Mouse (Mus musculus) midbrain, embryonic 12.5 days (tissue): ENCODE data around the gene Slc35c2. TPM values are rescaled to one million over a fixed set of nuclear protein-coding genes. Genes with fewer than 3 reads are reported as not detected.

Experiments
- ATAC-seq: fragments of 200-750 bp; cut with Nextera tagmentation; 2 replicates; pipeline ENCODE4 v1.8.0; 2017; ENCODE audit warnings: low read depth, moderate TSS enrichment, moderate library complexity; ENCODE audit not compliant: low FRiP score
- H3K27ac ChIP-seq: fragments of 300-500 bp; sonication (generic); replicated peaks from 2 replicates; pipeline ENCODE4 v1.5.1; 2016; ENCODE audit warnings: mild to moderate bottlenecking
- H3K27me3 ChIP-seq: fragments of 300-500 bp; sonication (generic); 2 replicates; pipeline ENCODE4 v1.6.1; 2016; ENCODE audit warnings: mild to moderate bottlenecking
- H3K36me3 ChIP-seq: fragments of 300-500 bp; sonication (generic); 2 replicates; pipeline ENCODE4 v1.6.1; 2016
- H3K4me1 ChIP-seq: fragments of 300-500 bp; sonication (generic); 2 replicates; pipeline ENCODE4 v1.6.1; 2016
- H3K4me2 ChIP-seq: fragments of 300-500 bp; sonication (generic); replicated peaks from 2 replicates; pipeline ENCODE4 v1.6.1; 2016; ENCODE audit warnings: mild to moderate bottlenecking, moderate library complexity
- H3K4me3 ChIP-seq: fragments of 300-500 bp; sonication (generic); 2 replicates; pipeline ENCODE4 v1.5.1; 2016; ENCODE audit warnings: mild to moderate bottlenecking
- H3K9ac ChIP-seq: fragments of 300-500 bp; sonication (generic); replicated peaks from 2 replicates; pipeline ENCODE4 v1.6.1; 2016; ENCODE audit warnings: mild to moderate bottlenecking, moderate library complexity
- H3K9me3 ChIP-seq: fragments of 300-500 bp; sonication (generic); 2 replicates; pipeline ENCODE4 v1.6.1; 2016; ENCODE audit warnings: mild to moderate bottlenecking
- WGBS: fragments of 180-500 bp; shearing (Covaris S2); methylation state at CpG from one replicate; pipeline ENCODE4 v1.1.7; 2016; 5-methylcytosine and 5-hydroxymethylcytosine counted together
- polyA plus RNA-seq: library from polyadenylated mRNA; unstranded; fragments of >200 nt; fragmentation: Nextera tagmentation; extraction: Ambion mirVana; gene quantifications from 2 replicates; pipeline ENCODE4 v1.2.1, GENCODE M21; 2016

Slc35c2 gene
- polyA plus RNA-seq, 1 experiment from 2014 or later = 67.1 TPM

DNA sequence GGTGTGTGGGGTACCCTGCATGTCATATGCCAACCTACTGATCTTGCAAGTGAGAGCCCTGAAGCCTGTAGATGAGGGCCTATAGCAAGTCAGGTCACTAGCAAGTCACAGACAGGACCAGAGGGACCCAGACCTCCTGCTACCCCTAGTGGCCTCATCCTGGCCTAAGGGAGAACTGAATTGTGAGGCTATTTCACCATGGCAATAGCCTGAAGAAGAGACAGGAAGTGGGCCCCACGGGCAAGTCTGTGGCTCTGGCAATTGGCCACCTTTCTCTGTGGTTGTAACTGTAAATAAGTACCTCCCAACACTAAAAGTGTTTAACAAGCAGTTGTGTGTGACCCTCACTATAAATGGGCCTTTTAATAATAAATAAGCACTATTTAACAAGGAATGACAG is 36.8 kb downstream of the Slc35c2 start:
- H3K27me3 ChIP-seq = peaks cover 78% of the 10 kb centered on the region
- no peak overlapping the region for H3K4me2 ChIP-seq
- 75% methylated on average over 1 of the region's 1 CpGs for WGBS
- no peak overlapping the region for H3K9ac ChIP-seq
- no peak overlapping the region for H3K4me3 ChIP-seq
- no peaks in the 10 kb centered on the region for H3K9me3 ChIP-seq
- no peaks in the 10 kb centered on the region for H3K36me3 ChIP-seq
- peaks cover 42% of the 10 kb centered on the region for H3K4me1 ChIP-seq
- no peak overlapping the region for H3K27ac ChIP-seq
- ATAC-seq = no peak

DNA sequence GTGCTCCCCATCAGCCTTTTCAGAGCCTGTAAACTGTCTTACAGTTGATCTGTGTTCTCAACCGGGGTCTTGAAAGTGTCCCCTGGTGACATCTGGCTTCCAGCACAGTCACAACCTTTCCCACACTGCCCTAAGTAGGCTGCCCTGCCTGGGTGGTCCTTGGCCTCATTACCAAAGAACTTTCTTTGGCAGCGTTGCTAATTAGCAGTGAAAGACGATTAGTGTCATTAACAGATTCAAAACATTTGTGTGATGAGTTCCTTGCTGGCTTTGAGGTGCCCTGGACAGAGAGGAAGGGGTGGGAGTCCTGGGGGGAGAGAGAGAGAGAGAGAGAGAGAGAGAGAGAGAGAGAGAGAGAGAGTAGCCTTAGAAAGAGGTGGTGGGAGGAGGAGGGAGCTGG is 38.7 kb downstream of the Slc35c2 start:
- Histone ChIP-seq H3K4me1 (peaks cover 34% of the 10 kb centered on the region), H3K9me3 (no peaks in the 10 kb centered on the region; the same call in 1 of the 2 replicates), H3K27me3 (peaks cover 72% of the 10 kb centered on the region), H3K27ac (no peak overlapping the region), H3K9ac (no peak overlapping the region), H3K4me3 (no peak overlapping the region), H3K36me3 (no peaks in the 10 kb centered on the region), H3K4me2 (no peak overlapping the region)
- 30% methylated on average over 3 of the region's 3 CpGs for WGBS
- ATAC-seq = no peak

DNA sequence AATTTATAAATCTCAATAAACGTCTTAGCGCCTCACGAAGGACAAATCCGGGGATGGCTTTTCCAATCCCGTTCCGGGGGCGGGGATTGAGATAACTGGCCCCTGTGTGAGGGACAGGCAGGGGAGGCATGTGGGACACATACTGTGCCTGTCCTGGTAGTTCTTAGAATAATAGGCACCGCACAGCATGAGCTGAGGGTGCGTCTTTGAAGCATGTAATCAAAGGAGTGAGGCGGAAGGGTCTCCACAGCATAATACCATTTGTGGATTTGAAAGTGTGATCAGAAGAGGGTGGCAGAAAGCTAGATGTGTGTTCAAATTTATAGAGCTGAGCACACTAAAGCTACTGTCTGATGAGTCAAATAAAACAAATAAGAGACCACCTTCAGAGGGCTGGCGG is 41.3 kb downstream of the Slc35c2 start:
- H3K36me3 ChIP-seq = no peaks in the 10 kb centered on the region
- H3K27ac ChIP-seq = no peak overlapping the region
- no peaks in the 10 kb centered on the region; the same call in 1 of the 2 replicates for H3K9me3 ChIP-seq
- H3K4me3 ChIP-seq = no peak overlapping the region
- H3K4me2 ChIP-seq = no peak overlapping the region
- peaks cover 42% of the 10 kb centered on the region for H3K4me1 ChIP-seq
- no peak overlapping the region for H3K9ac ChIP-seq
- H3K27me3 ChIP-seq = peaks cover 72% of the 10 kb centered on the region
- ATAC-seq = no peak
- 16% methylated on average over 11 of the region's 11 CpGs for WGBS

DNA sequence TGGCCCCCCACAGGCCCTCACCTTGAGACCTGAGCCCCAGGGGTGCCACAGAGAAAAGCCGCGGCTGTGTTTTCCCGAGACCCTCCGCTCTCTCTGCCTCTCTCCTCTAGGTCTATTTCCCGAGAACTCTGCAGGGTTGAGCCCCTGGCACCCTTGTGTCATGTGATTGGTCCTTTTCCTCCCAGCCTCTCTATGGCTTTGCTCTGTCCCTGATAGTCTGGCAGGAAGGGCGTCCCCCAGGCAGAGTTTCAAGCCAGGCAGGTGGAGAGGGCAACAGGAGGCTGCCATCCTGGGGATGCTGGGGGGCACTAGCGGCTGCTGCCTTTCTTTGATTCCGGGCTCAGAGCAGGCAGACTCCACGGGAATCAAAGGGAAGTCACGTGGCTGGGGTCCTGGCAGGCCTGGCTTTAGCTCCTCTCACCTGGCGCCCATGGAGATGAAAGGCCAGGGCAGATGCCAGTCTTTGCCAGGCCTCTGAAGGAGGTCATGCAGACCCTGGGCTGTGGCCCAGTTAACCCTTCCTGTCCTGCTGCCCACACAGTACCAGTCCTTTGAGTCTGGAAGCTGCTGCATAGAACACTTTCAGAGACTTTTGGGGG is 44.4 kb downstream of the Slc35c2 start:
- H3K9ac ChIP-seq = no peak overlapping the region; the same call in 1 of the 2 replicates
- ATAC-seq = no peak
- no peak overlapping the region for H3K27ac ChIP-seq
- no peaks in the 10 kb centered on the region; the same call in 1 of the 2 replicates for H3K9me3 ChIP-seq
- H3K4me3 ChIP-seq = no peak overlapping the region
- 5% methylated on average over 11 of the region's 11 CpGs for WGBS
- H3K27me3 ChIP-seq = peaks cover 85% of the 10 kb centered on the region
- peaks cover 40% of the 10 kb centered on the region for H3K4me1 ChIP-seq
- no peaks in the 10 kb centered on the region for H3K36me3 ChIP-seq
- peak overlapping the region; percentile 16; the same call in 1 of the 2 replicates for H3K4me2 ChIP-seq

DNA sequence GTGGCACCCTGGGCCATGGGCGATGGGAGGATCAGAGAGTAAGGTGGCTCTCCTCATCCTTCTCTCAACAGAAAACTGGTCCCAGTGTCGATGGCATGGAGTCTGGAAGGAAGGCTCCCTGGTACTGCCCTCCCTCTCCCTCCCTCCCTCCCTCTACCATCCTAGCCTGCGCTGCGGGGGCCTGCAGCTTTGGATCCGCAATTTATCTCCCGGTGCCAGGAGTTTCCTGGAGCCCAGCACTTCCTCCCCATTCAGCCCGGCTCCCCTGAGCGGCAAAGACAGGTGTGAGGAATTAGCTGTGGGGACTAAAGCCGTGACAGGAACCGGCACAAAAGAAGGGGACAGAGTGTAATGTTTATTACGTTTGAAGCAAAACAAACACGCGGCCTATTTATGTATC is 45.1 kb downstream of the Slc35c2 start:
- Histone ChIP-seq H3K36me3 (no peaks in the 10 kb centered on the region), H3K27me3 (peaks cover 87% of the 10 kb centered on the region), H3K4me3 (no peak overlapping the region), H3K27ac (no peak overlapping the region), H3K9ac (0 out of 2 replicates have a peak overlapping the region, but pooled peaks have one; percentile 20), H3K4me2 (0 out of 2 replicates have a peak overlapping the region, but pooled peaks have one; percentile 2), H3K4me1 (peaks cover 44% of the 10 kb centered on the region), H3K9me3 (no peaks in the 10 kb centered on the region; the same call in 1 of the 2 replicates)
- no peak for ATAC-seq
- 2% methylated on average over 13 of the region's 13 CpGs for WGBS

DNA sequence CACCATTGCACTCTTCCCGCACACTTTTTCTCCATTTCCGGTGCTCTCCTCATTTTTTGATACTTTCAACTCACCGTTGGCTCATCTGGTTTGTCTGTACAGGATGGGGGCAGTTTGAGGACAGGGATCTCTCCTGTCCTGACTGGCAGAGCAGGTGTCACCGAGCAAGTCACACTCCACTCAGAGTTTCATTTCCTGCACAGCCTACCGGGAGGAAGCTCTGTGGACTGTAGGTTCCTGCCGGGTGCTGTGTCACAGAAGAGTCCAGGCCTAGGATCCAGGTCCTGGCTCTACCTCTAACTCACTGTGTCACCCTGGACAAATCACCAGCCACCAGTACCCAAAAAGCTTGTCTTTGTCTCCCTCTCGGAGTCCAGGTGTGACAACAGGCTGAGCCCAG is 45.9 kb downstream of the Slc35c2 start:
- no peaks in the 10 kb centered on the region; the same call in 1 of the 2 replicates for H3K9me3 ChIP-seq
- H3K27ac ChIP-seq = no peak overlapping the region
- H3K36me3 ChIP-seq = no peaks in the 10 kb centered on the region
- ATAC-seq = no peak
- peaks cover 36% of the 10 kb centered on the region for H3K4me1 ChIP-seq
- peaks cover 84% of the 10 kb centered on the region for H3K27me3 ChIP-seq
- H3K4me2 ChIP-seq = no peak overlapping the region
- H3K9ac ChIP-seq = no peak overlapping the region
- 68% methylated on average over 7 of the region's 7 CpGs for WGBS
- H3K4me3 ChIP-seq = no peak overlapping the region

DNA sequence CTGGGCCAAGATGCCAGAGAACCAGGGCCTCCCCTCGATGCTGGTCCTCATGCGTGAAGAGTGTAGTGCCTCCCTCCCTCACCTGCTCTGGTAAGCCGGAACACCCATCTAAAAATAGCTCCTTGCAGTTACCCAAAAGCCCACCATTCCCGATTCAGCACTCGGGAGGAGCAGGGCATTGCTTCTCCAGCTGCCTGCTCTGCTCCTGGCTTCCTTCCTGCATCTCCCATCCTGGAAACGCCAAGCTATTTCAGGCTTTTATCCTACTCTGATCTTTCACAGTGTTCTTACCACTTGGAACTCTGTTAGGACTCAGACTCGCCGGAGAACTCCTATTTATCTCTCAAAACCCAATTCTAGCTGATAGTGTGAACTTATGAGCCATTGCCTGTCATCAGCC is 47.3 kb downstream of the Slc35c2 start:
- WGBS = 38% methylated on average over 8 of the region's 8 CpGs
- no peak overlapping the region for H3K4me3 ChIP-seq
- H3K27me3 ChIP-seq = peaks cover 91% of the 10 kb centered on the region
- peaks cover 29% of the 10 kb centered on the region for H3K4me1 ChIP-seq
- ATAC-seq = no peak
- no peak overlapping the region for H3K4me2 ChIP-seq
- H3K36me3 ChIP-seq = no peaks in the 10 kb centered on the region
- no peak overlapping the region for H3K27ac ChIP-seq
- H3K9me3 ChIP-seq = no peaks in the 10 kb centered on the region; the same call in 1 of the 2 replicates
- no peak overlapping the region for H3K9ac ChIP-seq

DNA sequence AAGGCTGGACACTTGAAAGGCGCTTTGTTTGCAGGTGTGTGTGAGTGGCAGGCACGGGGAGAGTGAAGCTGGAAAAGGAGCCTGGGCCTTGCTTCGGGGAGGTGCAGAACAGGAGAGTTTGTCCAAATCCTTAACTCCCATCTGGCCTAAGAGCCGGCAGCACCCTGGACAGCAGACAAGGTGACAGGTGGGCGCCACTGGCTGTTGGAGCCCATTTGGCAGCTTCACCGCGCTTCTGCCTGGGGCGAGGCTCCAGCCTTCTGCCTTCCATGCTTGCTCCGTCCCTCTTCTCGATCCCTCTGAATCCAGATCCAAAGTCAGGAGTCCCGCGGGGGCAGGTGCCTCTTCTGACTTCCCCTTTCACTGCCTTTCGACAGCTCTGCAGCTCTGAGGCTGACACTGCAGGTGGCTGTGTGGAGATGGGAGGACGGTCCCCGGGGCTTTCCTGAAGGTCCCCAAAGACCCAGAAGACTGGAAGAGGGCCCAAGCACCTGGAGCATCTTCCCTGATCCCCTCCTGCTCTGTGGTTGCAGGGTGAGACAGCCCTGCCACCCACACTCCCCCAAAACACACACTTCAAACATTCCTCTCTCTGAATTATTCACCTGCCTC is 48.0 kb downstream of the Slc35c2 start:
- ATAC-seq = no peak
- Histone ChIP-seq H3K4me1 (peaks cover 36% of the 10 kb centered on the region), H3K27me3 (peaks cover 95% of the 10 kb centered on the region)

DNA sequence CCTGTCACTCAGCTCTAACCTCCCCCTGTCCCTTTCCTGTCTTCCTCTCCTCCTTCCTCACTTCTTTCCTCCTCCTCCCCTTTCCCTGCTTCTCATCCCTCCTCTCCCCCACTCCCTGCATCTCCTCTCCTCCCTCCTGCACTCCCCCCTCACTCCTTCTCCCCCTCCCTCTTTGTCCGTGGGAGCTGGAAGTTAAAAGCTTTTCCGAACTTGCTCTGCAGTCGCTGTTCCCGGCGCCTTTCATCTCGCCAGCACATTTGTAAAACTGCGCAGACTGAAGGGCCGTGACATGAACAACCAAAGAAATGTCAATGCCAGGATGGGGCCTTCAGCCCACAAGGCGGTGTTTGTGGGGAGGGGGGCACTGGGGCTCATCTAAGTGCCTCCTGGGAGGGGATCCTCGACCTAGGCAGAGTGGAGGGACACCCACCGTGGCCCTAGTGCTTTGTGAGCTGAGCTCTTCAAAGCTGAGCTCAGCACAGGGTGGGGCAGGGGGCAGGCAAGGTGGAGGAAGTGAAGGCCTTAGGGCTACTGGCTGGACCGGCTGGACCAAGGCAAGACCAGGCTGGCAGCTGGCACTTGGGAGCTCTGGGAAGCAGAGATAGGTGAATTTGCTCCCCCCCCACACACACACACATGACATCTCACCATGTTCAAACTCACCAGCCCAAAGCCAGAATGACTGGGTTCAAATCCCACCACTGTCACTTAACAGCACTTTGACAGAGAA is 49.1 kb downstream of the Slc35c2 start:
- no peak for ATAC-seq
- no peaks in the 10 kb centered on the region for H3K9me3 ChIP-seq
- no peaks in the 10 kb centered on the region for H3K36me3 ChIP-seq
- 2% methylated on average over 12 of the region's 12 CpGs for WGBS
- peaks cover 42% of the 10 kb centered on the region for H3K4me1 ChIP-seq
- H3K9ac ChIP-seq = 0 out of 2 replicates have a peak overlapping the region, but pooled peaks have one; percentile 24
- no peak overlapping the region for H3K27ac ChIP-seq
- no peak overlapping the region for H3K4me2 ChIP-seq
- H3K27me3 ChIP-seq = peaks cover 96% of the 10 kb centered on the region
- H3K4me3 ChIP-seq = no peak overlapping the region

More for the DNA sequence above, 48.0 kb downstream of the Slc35c2 start:
- WGBS = 23% methylated on average over 15 of the region's 15 CpGs
- Histone ChIP-seq H3K9ac (no peak overlapping the region), H3K27ac (no peak overlapping the region), H3K4me3 (no peak overlapping the region), H3K4me2 (no peak overlapping the region), H3K9me3 (no peaks in the 10 kb centered on the region), H3K36me3 (no peaks in the 10 kb centered on the region)

DNA sequence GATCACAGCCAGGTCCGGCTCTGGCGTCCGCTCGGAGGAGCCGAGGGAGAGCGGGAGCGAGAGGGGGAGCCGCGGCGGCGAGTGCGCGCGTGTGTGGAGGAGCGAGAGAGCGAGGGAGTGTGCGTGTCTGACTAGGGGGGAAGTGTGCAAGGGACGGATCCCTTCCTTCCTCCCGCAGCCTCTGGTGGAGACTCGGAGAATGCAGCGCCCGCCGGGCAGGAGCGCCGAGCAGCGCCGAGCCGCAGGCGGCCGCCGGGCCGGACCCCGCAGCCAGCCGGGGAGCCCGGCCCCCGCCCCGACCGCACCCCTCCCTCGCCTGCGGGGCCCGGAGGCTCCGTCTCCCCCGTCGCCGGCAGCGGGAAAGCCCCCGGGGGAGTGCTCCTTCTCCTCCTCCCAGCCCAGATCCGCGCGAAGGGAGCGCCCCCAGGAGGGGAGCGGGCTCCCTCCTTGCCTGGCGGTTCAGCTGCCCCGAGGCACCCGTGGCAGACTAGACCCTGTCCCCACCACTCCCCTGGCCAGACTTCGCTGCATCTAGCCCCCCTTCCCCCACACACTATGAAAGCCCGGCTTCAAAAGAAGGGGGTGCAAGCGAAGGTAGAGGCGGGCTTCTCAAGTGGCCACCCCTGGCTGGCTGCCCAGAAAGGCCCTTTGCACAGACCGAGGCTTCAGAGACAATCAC is 52.9 kb downstream of the Slc35c2 start, which contains the start of gene Cdh22:
TSS of gene Cdh22 (minus strand) at position 241 of the 679 bp plus-strand sequence.
- H3K9me3 ChIP-seq = no peaks in the 10 kb centered on the region
- H3K4me2 ChIP-seq = peak within 1 kb of the TSS; percentile 95
- peak; percentile 89 for ATAC-seq
- peaks cover 95% of the 10 kb centered on the region for H3K27me3 ChIP-seq
- H3K4me3 ChIP-seq = peak within 1 kb of the TSS; percentile 79
- H3K36me3 ChIP-seq = no peaks in the 10 kb centered on the region
- peaks cover 58% of the 10 kb centered on the region for H3K4me1 ChIP-seq
- WGBS = under 1% methylated on average over 28 of the region's 60 CpGs
- peak within 1 kb of the TSS; percentile 80 for H3K9ac ChIP-seq
- peak within 1 kb of the TSS; percentile 76 for H3K27ac ChIP-seq

DNA sequence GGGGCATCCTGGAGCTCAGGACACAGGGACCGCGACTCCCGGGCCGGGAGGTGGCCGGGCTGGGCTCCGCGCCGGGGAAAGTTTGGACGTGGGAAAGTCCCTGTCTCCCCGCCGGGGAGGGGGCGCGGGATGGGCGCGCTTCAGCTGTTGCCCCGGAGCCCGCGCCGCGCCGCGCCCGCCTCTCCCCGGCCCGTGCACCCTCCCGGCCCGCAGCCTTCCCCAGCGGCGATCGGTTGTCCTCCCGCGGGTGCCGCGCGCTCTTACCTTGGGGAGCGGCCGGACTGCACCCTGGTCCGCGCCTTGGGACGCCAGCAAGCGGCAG is 53.4 kb downstream of the Slc35c2 start:
- 1% methylated on average over 38 of the region's 41 CpGs for WGBS
- Histone ChIP-seq H3K9ac (peak overlapping the region; percentile 80), H3K9me3 (no peaks in the 10 kb centered on the region), H3K4me3 (peak overlapping the region; percentile 79), H3K4me2 (peak overlapping the region; percentile 95), H3K4me1 (peaks cover 62% of the 10 kb centered on the region), H3K27me3 (peaks cover 95% of the 10 kb centered on the region), H3K27ac (peak overlapping the region; percentile 76), H3K36me3 (no peaks in the 10 kb centered on the region)
- ATAC-seq = peak; percentile 39
